Mouse (Mus musculus) limb, embryonic 13.5 days (tissue): Measurements from ENCODE around the gene Fam50b. TPM values are rescaled to one million over a fixed set of nuclear protein-coding genes. Genes with fewer than 3 reads are reported as not detected.

Experiments used
- ATAC-seq: fragments of 200-750 bp; cut with Nextera tagmentation; 2 replicates; pipeline ENCODE4 v1.8.0; 2017; ENCODE audit warnings: low read depth, moderate number of reproducible peaks, moderate TSS enrichment; ENCODE audit not compliant: low FRiP score
- H3K27ac ChIP-seq: fragments of 300-500 bp; sonication (generic); 2 replicates; pipeline ENCODE4 v1.5.1; 2015; ENCODE audit warnings: inconsistent platforms, mild to moderate bottlenecking, moderate library complexity
- H3K27me3 ChIP-seq: fragments of 300-500 bp; sonication (generic); 2 replicates; pipeline ENCODE4 v1.6.1; 2015; ENCODE audit warnings: mild to moderate bottlenecking, inconsistent platforms
- H3K36me3 ChIP-seq: fragments of 300-500 bp; sonication (generic); 2 replicates; pipeline ENCODE4 v1.6.1; 2015; ENCODE audit warnings: inconsistent platforms, mild to moderate bottlenecking, moderate library complexity
- H3K4me1 ChIP-seq: fragments of 300-500 bp; sonication (generic); 2 replicates; pipeline ENCODE4 v1.6.1; 2015; ENCODE audit warnings: inconsistent platforms
- H3K4me2 ChIP-seq: fragments of 300-500 bp; sonication (generic); replicated peaks from 2 replicates; pipeline ENCODE4 v1.6.1; 2015; ENCODE audit warnings: inconsistent platforms, mild to moderate bottlenecking, moderate library complexity
- H3K4me3 ChIP-seq: fragments of 300-500 bp; sonication (generic); 2 replicates; pipeline ENCODE4 v1.5.1; 2015; ENCODE audit warnings: moderate library complexity, mild to moderate bottlenecking, inconsistent platforms
- H3K9ac ChIP-seq: fragments of 300-500 bp; sonication (generic); 2 replicates; pipeline ENCODE4 v1.6.1; 2015; ENCODE audit warnings: mild to moderate bottlenecking, inconsistent platforms
- H3K9me3 ChIP-seq: fragments of 300-500 bp; sonication (generic); 2 replicates; pipeline ENCODE4 v1.6.1; 2016; ENCODE audit warnings: inconsistent platforms
- WGBS: fragments of 180-500 bp; shearing (Covaris S2); methylation state at CpG from one replicate; pipeline ENCODE4 v1.1.7; 2015; 5-methylcytosine and 5-hydroxymethylcytosine counted together
- polyA plus RNA-seq: library from polyadenylated mRNA; unstranded; fragments of >200 nt; fragmentation: Nextera tagmentation; extraction: Ambion mirVana; gene quantifications from 2 replicates; pipeline ENCODE4 v1.2.1, GENCODE M21; 2015

The Fam50b gene
- polyA plus RNA-seq, 1 experiment from 2014 or later = not detected

DNA sequence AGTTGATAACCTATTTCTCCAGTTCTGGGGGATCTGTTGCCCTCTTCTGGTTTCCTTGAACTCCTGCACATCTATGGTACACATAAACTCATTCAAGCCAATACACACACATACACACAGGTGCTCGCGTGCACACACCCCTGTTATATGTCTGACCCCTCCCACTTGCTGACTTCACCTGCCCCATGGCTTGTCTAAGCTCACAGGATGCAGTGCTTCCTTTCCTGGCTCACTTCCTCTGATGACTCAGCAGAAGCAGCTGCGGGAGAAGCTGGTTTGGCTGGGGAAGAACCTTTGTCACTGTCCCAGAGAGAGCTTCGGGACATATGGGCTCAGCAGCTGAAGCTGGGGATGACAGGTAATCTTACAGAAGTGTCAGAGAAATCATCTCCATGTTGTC, 23.2 kb upstream of the Fam50b start:
- no peaks in the 10 kb centered on the region for H3K9me3 ChIP-seq
- H3K9ac ChIP-seq = no peak overlapping the region
- H3K4me2 ChIP-seq = no peak overlapping the region
- 91% methylated on average over 4 of the region's 4 CpGs for WGBS
- no peak overlapping the region for H3K27ac ChIP-seq
- H3K36me3 ChIP-seq = no peaks in the 10 kb centered on the region
- H3K4me3 ChIP-seq = no peak overlapping the region
- H3K27me3 ChIP-seq = 0 out of 2 replicates have a peak, but pooled peaks cover 3% of the 10 kb centered on the region
- ATAC-seq = no peak
- H3K4me1 ChIP-seq = peaks cover 19% of the 10 kb centered on the region

GRCm38 (mm10) chr13:34712881-34713280, 21.8 kb upstream of the Fam50b start:
- Histone ChIP-seq H3K4me2 (no peak overlapping the region), H3K27ac (no peak overlapping the region), H3K9ac (no peak overlapping the region), H3K4me3 (no peak overlapping the region), H3K4me1 (peaks cover 19% of the 10 kb centered on the region), H3K36me3 (no peaks in the 10 kb centered on the region), H3K9me3 (no peaks in the 10 kb centered on the region), H3K27me3 (0 out of 2 replicates have a peak, but pooled peaks cover 3% of the 10 kb centered on the region)
- no peak for ATAC-seq
- 42% methylated on average over 1 of the region's 1 CpGs for WGBS

DNA sequence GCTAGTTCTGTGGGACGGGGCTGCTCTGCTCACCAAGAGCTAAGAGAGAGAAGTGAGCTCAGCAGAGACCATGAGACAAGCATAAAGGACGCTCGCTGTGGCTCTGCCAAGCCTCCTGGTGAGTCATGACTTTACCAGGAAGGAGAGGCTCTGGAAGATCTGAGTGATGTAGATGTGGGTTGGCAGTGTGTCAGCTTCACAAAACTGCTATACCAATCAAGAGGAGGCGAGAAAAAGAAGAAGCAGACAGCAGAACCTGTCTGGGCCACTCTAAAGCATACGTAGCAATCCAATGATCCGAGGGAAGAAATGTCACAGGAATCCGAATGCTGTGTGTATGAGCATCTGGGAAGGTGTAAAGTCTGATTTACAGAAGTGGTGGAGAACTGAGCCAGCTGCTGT, 19.2 kb upstream of the Fam50b start:
- WGBS = 47% methylated on average over 7 of the region's 7 CpGs
- Histone ChIP-seq H3K27ac (no peak overlapping the region), H3K4me1 (0 out of 2 replicates have a peak, but pooled peaks cover 10% of the 10 kb centered on the region), H3K36me3 (no peaks in the 10 kb centered on the region), H3K4me2 (no peak overlapping the region), H3K9me3 (no peaks in the 10 kb centered on the region), H3K4me3 (no peak overlapping the region), H3K9ac (no peak overlapping the region), H3K27me3 (0 out of 2 replicates have a peak, but pooled peaks cover 3% of the 10 kb centered on the region)
- peak; percentile 71 for ATAC-seq

DNA sequence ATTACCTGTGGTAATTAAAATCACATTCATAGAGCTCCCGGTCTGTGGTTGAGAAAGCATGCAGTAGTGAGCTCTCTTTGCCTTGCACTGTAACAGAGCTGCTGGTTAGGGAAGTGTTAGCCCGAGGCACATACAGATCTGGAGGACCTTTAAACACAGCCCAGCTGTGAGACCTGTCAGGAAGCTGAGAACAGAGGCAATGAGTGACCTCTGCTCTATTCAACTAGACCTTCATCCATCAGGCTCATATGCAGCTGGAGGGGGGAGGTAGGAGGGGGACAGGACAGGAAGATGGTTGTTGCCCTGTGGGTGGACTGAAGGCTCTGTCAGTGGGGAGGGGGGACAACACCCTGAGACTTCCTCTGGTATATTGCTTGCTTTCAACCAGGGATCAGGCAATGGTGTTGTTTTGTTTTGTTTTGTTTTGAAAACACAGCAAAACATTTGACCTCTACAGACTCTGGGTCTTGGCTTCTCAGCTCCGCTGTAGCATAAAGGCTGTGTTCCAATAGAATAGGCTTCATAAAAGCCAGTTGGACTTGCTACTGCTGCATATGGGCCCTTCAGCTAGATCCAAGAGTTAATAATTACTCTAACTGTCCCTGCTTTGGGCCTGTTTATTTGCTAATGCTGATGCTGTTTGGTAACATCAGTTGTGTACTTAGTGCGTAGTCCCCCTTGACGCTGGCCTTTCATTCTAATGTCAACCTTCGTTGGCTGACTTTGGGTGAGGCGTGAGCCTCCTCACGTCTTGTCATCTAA, 9.6 kb upstream of the Fam50b start:
- H3K4me2 ChIP-seq = no peak overlapping the region
- peak; percentile 56 for ATAC-seq
- H3K9ac ChIP-seq = no peak overlapping the region
- 64% methylated on average over 8 of the region's 8 CpGs for WGBS
- peaks cover 29% of the 10 kb centered on the region for H3K4me1 ChIP-seq
- peak overlapping the region; percentile 48; the same call in 1 of the 2 replicates for H3K27ac ChIP-seq
- no peak overlapping the region for H3K4me3 ChIP-seq
- H3K27me3 ChIP-seq = no peaks in the 10 kb centered on the region
- H3K9me3 ChIP-seq = 0 out of 2 replicates have a peak, but pooled peaks cover 3% of the 10 kb centered on the region
- no peaks in the 10 kb centered on the region for H3K36me3 ChIP-seq

- Histone ChIP-seq H3K4me2 (peak overlapping the region; percentile 59), H3K27me3 (no peaks in the 10 kb centered on the region), H3K36me3 (no peaks in the 10 kb centered on the region), H3K9ac (peak overlapping the region; percentile 31; the same call in 1 of the 2 replicates), H3K4me3 (peak overlapping the region; percentile 27), H3K27ac (peak overlapping the region; percentile 70), H3K4me1 (peaks cover 29% of the 10 kb centered on the region), H3K9me3 (0 out of 2 replicates have a peak, but pooled peaks cover 3% of the 10 kb centered on the region)
- peak; percentile 84 for ATAC-seq
- 13% methylated on average over 9 of the region's 9 CpGs for WGBS
These were observed 8.7 kb upstream of the Fam50b start for GRCm38 (mm10) chr13:34725800-34726476.

GRCm38 (mm10) chr13:34726477-34726805, 8.2 kb upstream of the Fam50b start:
- Histone ChIP-seq H3K36me3 (no peaks in the 10 kb centered on the region), H3K9ac (0 out of 2 replicates have a peak overlapping the region, but pooled peaks have one; percentile 31), H3K4me1 (peaks cover 29% of the 10 kb centered on the region), H3K9me3 (0 out of 2 replicates have a peak, but pooled peaks cover 3% of the 10 kb centered on the region), H3K4me3 (peak overlapping the region; percentile 27), H3K27me3 (no peaks in the 10 kb centered on the region), H3K27ac (peak overlapping the region; percentile 70), H3K4me2 (peak overlapping the region; percentile 59)
- 17% methylated on average over 8 of the region's 8 CpGs for WGBS
- no peak; the same call in 1 of the 2 replicates for ATAC-seq

DNA sequence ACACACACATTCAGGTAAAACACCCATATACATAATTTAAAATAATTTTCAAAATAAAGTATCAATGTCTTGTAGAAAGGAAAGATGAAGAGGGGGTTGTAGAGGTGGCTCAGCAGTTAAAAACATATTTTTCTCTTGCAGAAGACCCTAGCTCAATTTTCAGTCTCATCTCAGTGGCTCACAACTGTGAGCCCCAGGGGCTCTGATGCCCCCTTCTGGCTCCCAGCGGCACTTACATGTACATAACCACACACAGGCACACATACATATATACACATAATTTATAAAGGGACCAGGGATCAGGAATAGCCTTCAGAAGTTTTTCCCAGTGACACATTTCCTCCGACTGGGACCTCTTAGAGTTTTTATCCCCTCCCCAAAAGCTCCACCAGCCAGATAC, 7.6 kb upstream of the Fam50b start:
- H3K9me3 ChIP-seq = 0 out of 2 replicates have a peak, but pooled peaks cover 3% of the 10 kb centered on the region
- H3K36me3 ChIP-seq = no peaks in the 10 kb centered on the region
- no peak overlapping the region for H3K9ac ChIP-seq
- H3K27ac ChIP-seq = peak overlapping the region; percentile 70; the same call in 1 of the 2 replicates
- no peak overlapping the region for H3K4me3 ChIP-seq
- no peaks in the 10 kb centered on the region for H3K27me3 ChIP-seq
- no peak for ATAC-seq
- H3K4me1 ChIP-seq = peaks cover 29% of the 10 kb centered on the region
- H3K4me2 ChIP-seq = peak overlapping the region; percentile 59; the same call in 1 of the 2 replicates
- 93% methylated on average over 2 of the region's 2 CpGs for WGBS

DNA sequence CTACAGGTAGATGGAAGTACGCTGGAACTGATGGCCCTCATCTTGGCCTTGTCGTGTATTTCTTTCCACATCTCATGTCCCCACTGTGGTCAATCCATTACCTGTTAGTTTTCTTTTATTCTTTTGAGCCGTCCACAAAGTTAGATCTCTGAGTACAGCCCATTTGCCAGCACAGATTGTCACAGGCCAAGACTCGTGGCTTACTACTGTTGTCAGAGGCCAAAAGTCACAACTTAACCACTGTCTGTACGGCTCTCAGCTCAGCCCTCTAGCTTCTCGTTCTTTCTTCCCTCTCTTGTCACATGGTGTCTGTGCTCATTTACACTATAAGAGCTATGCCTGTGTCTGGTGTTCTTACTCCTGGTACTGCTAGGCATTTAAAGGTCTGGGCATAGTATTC, 3.1 kb upstream of the Fam50b start:
- 85% methylated on average over 6 of the region's 6 CpGs for WGBS
- Histone ChIP-seq H3K4me2 (no peak overlapping the region), H3K9me3 (0 out of 2 replicates have a peak, but pooled peaks cover 3% of the 10 kb centered on the region), H3K36me3 (no peaks in the 10 kb centered on the region), H3K4me1 (peaks cover 6% of the 10 kb centered on the region), H3K27ac (no peak overlapping the region), H3K27me3 (no peaks in the 10 kb centered on the region), H3K4me3 (no peak overlapping the region), H3K9ac (no peak overlapping the region)
- no peak for ATAC-seq

- H3K4me2 ChIP-seq = no peak overlapping the region
- WGBS = 65% methylated on average over 1 of the region's 1 CpGs
- no peak overlapping the region for H3K4me3 ChIP-seq
- H3K9me3 ChIP-seq = no peaks in the 10 kb centered on the region
- H3K27ac ChIP-seq = no peak overlapping the region
- no peaks in the 10 kb centered on the region for H3K36me3 ChIP-seq
- H3K9ac ChIP-seq = no peak overlapping the region
- no peak for ATAC-seq
- H3K4me1 ChIP-seq = 0 out of 2 replicates have a peak, but pooled peaks cover 3% of the 10 kb centered on the region
- no peaks in the 10 kb centered on the region for H3K27me3 ChIP-seq
These were observed 870 bp upstream of the Fam50b start for GRCm38 (mm10) chr13:34733780-34734179.

DNA sequence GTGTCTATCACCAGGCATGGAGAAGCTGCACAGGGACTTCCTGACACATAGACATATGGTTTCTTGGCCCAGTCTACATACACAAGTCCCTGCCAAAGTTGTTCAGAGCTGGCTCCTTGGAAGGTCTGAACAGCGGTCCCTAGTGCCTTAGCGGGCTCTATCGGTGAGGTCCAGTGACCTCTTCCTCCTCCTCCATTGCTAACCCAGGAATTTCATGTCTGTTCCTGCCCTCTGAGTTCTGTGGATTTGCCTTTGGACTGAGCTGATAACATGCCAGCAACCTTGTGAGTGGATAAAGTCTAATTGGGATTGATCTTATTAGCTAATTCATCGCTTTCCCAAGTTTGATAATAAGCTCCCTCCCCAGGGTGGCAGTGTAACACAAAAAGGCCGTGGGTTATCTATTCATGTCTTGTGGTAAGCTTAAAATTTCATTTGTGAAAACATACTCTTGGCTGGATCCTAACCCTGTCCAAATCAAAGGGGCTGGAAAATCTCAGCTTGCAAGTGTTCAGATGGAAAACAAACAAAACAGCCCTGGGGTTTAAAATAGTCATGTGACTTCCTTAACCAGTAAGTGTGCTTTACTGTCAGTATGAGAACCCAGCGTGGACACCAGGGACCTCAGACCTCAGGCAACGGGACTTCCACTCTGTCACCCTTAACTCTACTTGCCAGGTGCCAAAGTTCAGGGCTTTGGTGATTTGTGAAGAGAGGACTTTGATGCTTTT, 3.5 kb downstream of the Fam50b start:
- no peak overlapping the region for H3K9ac ChIP-seq
- ATAC-seq = no peak
- no peak overlapping the region for H3K4me3 ChIP-seq
- 85% methylated on average over 7 of the region's 7 CpGs for WGBS
- H3K4me1 ChIP-seq = 0 out of 2 replicates have a peak, but pooled peaks cover 3% of the 10 kb centered on the region
- no peaks in the 10 kb centered on the region for H3K36me3 ChIP-seq
- H3K9me3 ChIP-seq = no peaks in the 10 kb centered on the region
- H3K4me2 ChIP-seq = no peak overlapping the region
- H3K27ac ChIP-seq = no peak overlapping the region
- no peaks in the 10 kb centered on the region for H3K27me3 ChIP-seq

- H3K27ac ChIP-seq = no peak overlapping the region
- no peak for ATAC-seq
- no peak overlapping the region for H3K9ac ChIP-seq
- H3K4me1 ChIP-seq = 0 out of 2 replicates have a peak, but pooled peaks cover 3% of the 10 kb centered on the region
- H3K27me3 ChIP-seq = no peaks in the 10 kb centered on the region
- no peak overlapping the region for H3K4me3 ChIP-seq
- no peak overlapping the region for H3K4me2 ChIP-seq
- no peaks in the 10 kb centered on the region for H3K9me3 ChIP-seq
- H3K36me3 ChIP-seq = no peaks in the 10 kb centered on the region
- WGBS = 78% methylated on average over 1 of the region's 1 CpGs
These were observed 4.0 kb downstream of the Fam50b start for GRCm38 (mm10) chr13:34738699-34738973.

GRCm38 (mm10) chr13:34739071-34739470, 4.4 kb downstream of the Fam50b start:
- no peaks in the 10 kb centered on the region for H3K36me3 ChIP-seq
- 0 out of 2 replicates have a peak, but pooled peaks cover 3% of the 10 kb centered on the region for H3K4me1 ChIP-seq
- no peak overlapping the region for H3K9ac ChIP-seq
- H3K4me3 ChIP-seq = no peak overlapping the region
- no peak for ATAC-seq
- H3K9me3 ChIP-seq = no peaks in the 10 kb centered on the region
- no peak overlapping the region for H3K27ac ChIP-seq
- H3K27me3 ChIP-seq = no peaks in the 10 kb centered on the region
- H3K4me2 ChIP-seq = no peak overlapping the region
- 47% methylated on average over 3 of the region's 3 CpGs for WGBS
